Mouse (Mus musculus) gastrocnemius, adult 18-20 months (tissue): ENCODE measurements around the gene Chmp4b. TPM values are rescaled to one million over a fixed set of nuclear protein-coding genes. Genes with fewer than 3 reads are reported as not detected.

Experiments
- DNase-seq: peaks from one replicate; pipeline ENCODE4 v3.0.0; 2021; ENCODE audit warnings: low spot score
- total RNA-seq, 2 experiments: library from RNA; stranded (reverse); gene quantifications; 2 replicates each; pipeline ENCODE4 v1.2.3; 2021

Gene Chmp4b
- total RNA-seq, 2 experiments from 2014 or later, result 121 to 127 TPM

DNA sequence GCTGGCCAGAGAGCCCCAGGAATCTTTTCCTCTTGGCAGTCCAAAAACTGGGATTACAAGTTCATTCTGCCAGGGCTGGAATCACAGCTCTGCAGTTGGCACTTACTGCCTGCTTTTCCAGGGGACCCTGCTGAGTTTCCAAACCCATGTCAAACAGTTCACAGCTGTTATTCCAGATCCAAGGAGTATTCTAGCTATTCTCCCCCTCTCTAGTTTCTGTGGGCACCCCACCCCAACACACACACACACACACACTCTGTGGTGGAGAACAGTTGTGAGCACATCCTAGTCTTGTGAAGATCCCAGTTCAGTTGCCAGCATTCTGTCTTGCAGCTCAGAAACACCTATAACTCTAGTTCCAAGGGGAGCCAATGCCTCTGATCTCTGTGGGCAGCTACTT lies 65.6 kb downstream of the Chmp4b start:
- DNase-seq, result no peak

DNA sequence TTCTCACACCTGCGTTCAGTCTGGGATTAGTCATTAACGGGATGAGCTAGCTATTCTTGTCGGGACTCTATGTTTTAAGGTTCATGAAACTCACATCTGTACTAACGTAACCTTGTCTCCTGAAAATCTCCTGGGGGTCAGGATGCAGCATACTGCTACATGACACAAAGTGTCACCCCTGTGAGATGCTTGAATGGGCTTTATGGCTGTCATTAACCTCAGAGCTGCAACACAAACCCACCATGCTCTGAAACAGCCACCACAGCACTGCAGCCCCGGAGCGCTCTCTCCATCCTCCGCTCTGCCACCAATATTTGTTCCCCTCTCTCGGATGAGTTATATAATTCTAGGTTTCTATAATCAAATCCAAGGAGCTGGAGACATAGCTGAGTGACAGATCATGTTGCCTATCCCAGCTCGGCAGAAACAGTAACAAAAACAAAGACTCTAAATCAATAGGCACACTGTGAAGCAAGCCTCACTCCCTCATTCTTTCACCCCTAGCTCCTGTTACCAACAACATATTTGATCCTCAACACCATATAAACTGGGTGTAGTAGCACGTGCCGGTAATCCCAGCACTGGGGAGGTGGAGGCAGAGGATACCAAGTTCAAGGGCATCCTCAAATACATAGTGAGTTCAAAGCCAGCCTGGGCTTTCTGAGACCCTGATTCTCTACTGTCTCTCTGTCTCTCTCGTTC lies 67.5 kb downstream of the Chmp4b start:
- DNase-seq, result no peak

DNA sequence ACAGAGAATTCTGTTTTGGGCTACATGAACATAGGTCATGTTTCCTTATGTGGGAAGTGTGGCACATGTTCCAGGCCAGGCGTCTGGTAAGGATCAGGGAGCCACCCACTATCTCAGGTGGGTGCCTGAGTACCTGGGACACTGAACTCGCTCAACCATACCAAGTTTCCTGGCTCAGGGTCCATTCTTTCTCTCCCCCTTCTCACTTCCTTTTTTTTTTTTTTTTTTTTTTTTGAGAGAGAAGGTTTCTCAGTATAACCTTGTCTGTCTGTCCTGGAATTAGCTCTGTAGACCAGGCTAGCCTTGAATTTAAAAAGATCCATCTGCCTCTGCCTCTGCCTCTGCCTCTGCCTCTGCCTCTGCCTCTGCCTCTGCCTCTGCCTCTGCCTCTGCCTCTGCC lies 68.8 kb downstream of the Chmp4b start:
- no peak for DNase-seq

DNA sequence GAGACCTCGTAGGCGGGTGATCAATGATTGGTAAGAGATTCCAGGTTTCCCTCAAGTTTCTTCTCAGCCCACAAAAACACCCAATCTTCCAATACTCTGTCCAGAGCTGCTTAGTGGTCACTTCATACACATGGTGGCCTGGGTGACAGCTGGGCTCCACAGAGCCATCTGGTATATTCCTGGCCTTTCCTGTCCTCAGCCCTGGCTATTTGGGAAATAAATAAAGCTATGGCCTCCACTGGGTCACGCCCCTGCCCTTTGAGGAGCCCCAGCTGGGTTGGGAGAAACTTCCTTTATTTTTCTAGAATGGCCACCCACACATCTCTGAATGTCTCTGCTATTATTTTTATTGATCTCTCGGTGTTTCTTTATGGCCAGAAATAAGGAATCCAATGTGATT lies 72.0 kb downstream of the Chmp4b start:
- DNase-seq, result no peak

DNA sequence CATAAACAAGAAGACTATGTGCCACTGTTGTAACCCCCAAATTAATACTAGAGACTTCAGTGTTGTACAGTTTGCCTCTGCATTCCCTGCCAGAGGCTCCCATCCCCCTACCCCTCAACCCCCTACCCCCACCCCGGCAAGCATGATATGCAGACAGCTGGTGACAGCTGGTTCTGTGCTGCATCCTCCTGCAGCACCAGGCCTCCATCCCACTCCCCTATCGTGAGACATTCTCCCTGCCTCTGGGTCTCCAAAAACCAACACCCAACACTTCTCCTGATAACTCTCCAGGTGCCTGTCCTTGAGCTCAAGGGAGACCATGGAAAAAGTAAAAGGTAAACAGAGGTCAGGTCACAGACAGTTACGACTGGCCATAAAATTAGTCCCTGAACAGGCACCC lies 78.2 kb downstream of the Chmp4b start:
- no peak for DNase-seq

DNA sequence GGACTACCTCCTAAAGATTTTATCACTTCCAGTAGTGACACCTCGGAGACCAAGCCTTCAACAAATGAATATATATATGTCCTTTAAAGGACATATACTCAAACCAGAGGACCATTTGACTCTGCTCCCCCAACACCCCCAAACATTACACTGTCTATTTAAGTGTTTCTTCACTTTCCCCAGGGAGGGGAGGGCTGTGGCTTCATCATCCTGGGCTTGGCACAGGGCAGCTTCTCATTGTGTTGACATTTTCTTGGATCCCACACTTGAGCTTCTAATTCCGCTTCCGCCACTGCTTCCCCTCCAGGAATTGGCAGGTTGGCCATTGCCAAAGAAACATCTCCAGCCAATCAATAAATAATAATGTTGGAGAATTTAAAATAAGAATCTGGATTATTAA lies 79.3 kb downstream of the Chmp4b start:
- no peak for DNase-seq

DNA sequence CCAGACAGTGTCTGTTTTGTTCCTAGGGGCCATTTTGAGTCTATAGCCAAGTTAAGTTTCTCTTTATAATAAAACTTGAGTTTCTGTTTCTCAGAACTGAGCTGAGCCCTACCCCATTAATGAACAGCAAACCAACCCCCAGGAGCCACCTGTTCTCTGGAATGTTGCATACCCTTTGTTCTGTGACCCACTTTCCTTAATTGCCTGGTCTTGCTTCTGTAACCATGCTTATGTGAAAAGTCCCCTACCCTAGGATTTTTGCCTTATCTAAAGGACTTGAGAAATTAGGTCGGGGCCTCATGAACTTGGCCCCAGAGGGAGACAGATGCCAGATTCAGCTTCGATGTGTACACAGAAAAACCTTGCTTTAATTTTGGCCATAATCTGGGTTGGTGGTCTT lies 80.4 kb downstream of the Chmp4b start:
- no peak for DNase-seq

DNA sequence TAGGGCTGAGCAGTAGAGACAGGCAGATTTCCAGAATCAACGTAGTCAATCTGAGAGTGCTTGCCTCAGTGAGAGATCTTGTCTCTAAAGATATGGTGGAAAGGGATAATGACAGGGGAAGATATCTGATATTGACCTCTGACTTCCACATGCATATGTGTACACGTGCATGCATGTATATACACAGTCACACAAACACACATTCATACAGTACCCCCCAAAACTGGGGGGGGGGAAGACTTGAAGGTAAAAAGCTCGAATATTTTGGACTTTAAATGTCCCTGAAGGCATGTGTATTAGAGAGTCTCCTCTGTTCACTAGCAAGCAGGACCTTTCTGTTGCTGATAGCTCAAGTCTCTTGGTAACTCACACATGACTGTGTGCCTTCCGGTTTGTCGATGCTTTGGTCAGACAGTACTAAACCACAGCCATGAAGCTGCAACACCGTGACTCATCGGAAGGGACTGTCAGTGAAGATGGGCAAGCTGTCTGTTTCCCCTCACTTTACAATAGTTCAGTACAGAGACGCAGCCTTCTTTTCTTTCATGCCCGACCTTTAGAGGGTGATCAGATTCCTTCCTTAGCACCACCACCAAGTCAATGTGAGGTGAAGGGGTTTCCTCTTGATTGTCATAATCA lies 81.1 kb downstream of the Chmp4b start:
- no peak for DNase-seq

DNA sequence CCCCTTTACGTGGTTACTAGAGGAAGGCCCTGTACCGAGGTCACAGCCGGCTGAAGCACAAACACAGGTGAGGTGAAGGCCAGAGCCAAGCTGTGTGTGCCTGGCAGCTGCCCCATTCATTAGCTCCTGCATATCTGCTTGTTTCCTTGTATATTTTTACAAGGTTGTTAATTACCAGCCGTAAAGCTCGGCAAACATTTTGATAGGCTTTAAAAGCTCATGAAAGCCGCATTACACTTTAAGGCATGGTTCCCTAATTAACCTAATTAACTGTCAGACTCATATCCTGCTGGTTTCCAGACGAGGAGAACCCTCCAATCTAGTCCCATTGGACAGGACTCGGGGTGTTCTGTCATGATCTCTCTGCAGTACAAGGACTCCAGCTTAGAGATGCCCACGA lies 83.5 kb downstream of the Chmp4b start:
- no peak for DNase-seq

DNA sequence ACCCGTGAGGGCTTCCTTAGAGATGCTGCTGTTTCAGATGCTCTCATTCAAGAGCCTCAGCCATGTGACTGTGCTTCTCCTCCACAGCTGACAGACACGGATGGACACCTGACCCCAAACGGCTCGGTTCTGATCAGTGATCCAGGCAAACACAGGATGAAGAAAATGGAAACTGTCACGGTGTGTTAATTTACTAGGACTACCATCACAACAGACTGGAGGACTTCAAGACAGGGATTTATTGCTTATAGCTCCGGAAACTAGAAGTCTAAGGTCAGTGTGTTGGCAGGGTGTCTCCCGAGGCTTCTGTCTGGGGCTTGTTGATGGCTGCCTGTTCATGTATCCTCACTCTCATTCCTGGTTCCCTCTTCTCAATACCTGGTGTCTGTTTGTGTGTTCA lies 83.9 kb downstream of the Chmp4b start:
- DNase-seq, result no peak

DNA sequence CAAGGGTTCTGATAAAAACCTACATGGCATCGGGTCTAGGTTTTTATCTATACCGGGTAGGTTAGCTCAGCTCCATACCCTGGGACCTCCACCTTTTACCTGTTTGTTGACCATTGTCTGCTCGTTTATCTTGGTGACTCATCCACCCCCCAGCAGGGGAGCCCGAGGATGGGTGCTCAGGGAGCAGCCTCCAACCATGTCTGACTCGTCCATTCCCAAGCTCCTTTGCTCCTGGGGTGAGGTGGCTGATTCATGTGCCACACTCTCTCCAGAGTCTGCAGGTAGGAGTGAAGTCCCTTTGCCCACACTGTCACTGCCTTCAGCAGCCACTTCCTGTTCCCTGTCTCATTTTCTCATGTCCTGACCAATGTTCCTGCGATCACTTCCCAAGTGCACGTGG lies 84.5 kb downstream of the Chmp4b start:
- DNase-seq, result no peak

DNA sequence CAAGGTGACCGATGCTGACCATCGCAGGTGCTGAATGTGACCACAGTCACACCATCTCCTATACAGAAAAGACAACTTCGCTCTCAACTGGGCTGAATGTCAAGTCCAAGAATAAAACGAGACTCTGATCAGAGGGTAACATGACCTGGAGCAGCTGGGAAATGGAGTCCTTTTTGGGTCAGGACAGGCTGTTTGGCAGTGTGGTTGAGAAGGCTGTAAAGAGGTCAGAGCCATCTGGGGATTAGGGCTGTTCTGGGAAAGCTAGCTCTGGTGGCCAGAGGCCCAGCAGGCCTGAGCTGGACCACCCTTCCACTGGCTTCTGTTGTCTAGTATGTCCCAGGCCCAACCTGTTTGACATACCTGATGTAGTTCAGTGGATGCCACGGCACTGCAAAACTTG lies 87.1 kb downstream of the Chmp4b start:
- DNase-seq, result peak; percentile 24

DNA sequence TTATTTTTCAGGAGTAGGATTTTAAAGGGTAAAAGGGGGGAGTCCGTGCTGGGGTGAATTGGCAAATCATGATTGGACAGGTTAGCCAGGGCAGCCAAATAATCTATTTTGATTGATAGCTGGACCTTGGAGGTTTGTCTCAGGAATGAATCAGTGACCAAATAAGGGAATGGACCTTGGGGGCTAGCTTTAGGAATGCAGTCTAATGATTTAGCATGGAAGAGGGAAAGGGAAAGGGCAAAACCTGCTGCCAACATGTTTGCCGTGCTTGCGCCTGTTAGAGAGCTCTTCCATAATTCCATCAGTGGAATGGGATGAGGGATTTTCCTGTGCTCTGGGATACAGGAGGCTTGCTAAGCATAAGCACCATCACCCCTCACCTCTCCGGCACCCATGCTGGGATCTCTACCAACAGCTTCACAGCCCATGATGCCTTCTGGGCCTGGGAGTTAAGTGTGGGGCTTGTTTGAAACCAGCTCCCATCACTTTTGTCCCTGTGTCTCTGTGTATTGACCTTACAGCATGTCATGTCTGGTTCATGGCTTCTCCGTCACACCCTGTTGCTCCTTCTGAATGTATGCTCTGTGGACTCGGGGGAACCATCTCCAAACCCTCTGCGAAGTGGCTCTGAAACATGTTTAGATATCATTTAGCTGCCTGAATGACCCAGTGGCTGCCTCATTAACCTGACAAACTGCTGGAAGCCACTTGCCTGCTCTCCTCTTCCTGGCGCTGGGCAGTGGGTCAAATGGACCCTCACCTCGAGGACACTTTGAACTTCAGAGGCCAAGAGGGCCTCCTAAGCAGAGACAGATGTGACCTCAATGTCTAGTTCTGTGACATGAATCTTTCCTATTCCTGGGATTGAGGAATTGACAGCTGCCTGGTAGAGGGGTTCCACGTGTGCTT lies 91.7 kb downstream of the Chmp4b start:
- DNase-seq, result no peak

DNA sequence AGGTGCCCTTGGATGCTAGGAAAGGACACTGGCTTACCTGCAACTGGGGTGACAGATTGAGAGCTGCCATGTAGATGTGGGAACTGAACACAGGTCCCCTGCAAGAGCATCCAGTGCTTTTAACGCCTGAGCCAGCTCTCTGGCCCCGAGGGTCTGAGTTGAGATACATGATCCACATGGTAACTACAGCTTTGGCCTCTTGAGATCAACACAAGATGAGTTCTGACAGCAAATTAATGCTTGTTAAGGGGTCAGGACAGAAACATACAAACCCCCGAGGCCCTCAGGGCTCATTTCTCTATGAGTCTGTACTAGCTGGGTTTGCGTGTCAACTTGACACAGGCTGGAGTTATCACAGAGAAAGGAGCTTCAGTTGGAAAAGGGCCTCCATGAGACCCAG lies 92.4 kb downstream of the Chmp4b start:
- DNase-seq, result no peak

Other genes starting within 250 kb of the Chmp4b start
- 100 to 1,000 TPM; 180 to 200 TPM for gene Snta1, start 243.6 kb upstream of the Chmp4b start, total RNA-seq
- gene Cbfa2t2, start 215.2 kb upstream of the Chmp4b start, total RNA-seq, result 10 to 100 TPM; 14.8 to 19.4 TPM
- not detected for gene 1700003F12Rik, start 104.6 kb upstream of the Chmp4b start, total RNA-seq
- gene Actl10, start 99.9 kb upstream of the Chmp4b start, total RNA-seq, result not detected
- gene Necab3, start 92.8 kb upstream of the Chmp4b start, total RNA-seq, result under 1 TPM; 0.30 to 0.36 TPM
- under 1 TPM; 0.28 to 0.30 TPM for gene E2f1, start 81.8 kb upstream of the Chmp4b start, total RNA-seq
- 10 to 100 TPM; 12.3 to 14.1 TPM for gene Pxmp4, start 48.0 kb upstream of the Chmp4b start, total RNA-seq
- gene Zfp341, start 38.4 kb upstream of the Chmp4b start, total RNA-seq, result 1 to 10 TPM; 2.5 to 2.9 TPM
- not detected for gene 4930519P11Rik, start 38.3 kb upstream of the Chmp4b start, total RNA-seq
- gene Gm14214, start 118.3 kb downstream of the Chmp4b start, total RNA-seq, result not detected
- 10 to 100 TPM; 54.4 to 59.5 TPM for gene Raly, start 139.4 kb downstream of the Chmp4b start, total RNA-seq
- not detected for gene a, start 139.7 kb downstream of the Chmp4b start, total RNA-seq
- gene Eif2s2, start 241.2 kb downstream of the Chmp4b start, total RNA-seq, result 100 to 1,000 TPM; 119 to 131 TPM